Mouse (Mus musculus) MEL (cell line): ENCODE measurements at regions not wholly inside any gene's neighbourhood (a gene's known extent, or its start where the extent isn't known, plus 50 kb on each side); places are given as distances from the start of the nearest gene placed in this dataset.

Experiments
- DNase-seq: peaks from one replicate; pipeline ENCODE4 v3.0.0; 2011; ENCODE audit warnings: low read depth, low spot score
- H3K27ac ChIP-seq: 2 replicates; pipeline ENCODE4 v1.5.1; 2012; ENCODE audit warnings: low read depth, mild to moderate bottlenecking, control low read depth, low read length, moderate library complexity; ENCODE audit not compliant: control insufficient read depth
- H3K27me3 ChIP-seq, 2 experiments: fragments of 150-350 bp in 1 of 2; sonication (generic) in 1 of 2; 2 replicates each; pipeline ENCODE4 v1.6.1; 2012; ENCODE audit warnings: low read length in 2 of 2, mild to moderate bottlenecking in 2 of 2, improper control_type of control experiment in 1 of 2, moderate library complexity in 1 of 2; ENCODE audit not compliant: insufficient read depth in 2 of 2, control insufficient read depth in 1 of 2
- H3K36me3 ChIP-seq, 2 experiments: 2 replicates each; pipeline ENCODE4 v1.6.1; 2012 to 2014; ENCODE audit warnings: low read length in 2 of 2, improper control_type of control experiment in 1 of 2, inconsistent platforms in 1 of 2, mild to moderate bottlenecking in 1 of 2; ENCODE audit not compliant: insufficient read depth in 2 of 2, control insufficient read depth in 1 of 2
- H3K4me1 ChIP-seq, 2 experiments: fragments of 150-350 bp in 1 of 2; sonication (generic) in 1 of 2; 2 replicates each; pipeline ENCODE4 v1.6.1; 2012; ENCODE audit warnings: low read length in 2 of 2, improper control_type of control experiment in 1 of 2, mild to moderate bottlenecking in 1 of 2; ENCODE audit not compliant: insufficient read depth in 2 of 2, control insufficient read depth in 1 of 2
- H3K4me3 ChIP-seq, 2 experiments: fragments of 150-350 bp in 1 of 2; sonication (generic) in 1 of 2; 2 replicates each; pipeline ENCODE4 v1.5.1; 2012; ENCODE audit warnings: low read depth in 2 of 2, low read length in 2 of 2, mild to moderate bottlenecking in 2 of 2, moderate library complexity in 2 of 2, control low read depth in 1 of 2, improper control_type of control experiment in 1 of 2; ENCODE audit not compliant: control insufficient read depth in 1 of 2, insufficient read depth in 1 of 2
- H3K79me2 ChIP-seq: 2 replicates; pipeline ENCODE4 v1.6.1; 2012; ENCODE audit warnings: mild to moderate bottlenecking, low read length, moderate library complexity; ENCODE audit not compliant: control insufficient read depth, poor library complexity, insufficient read depth
- H3K9ac ChIP-seq: 2 replicates; pipeline ENCODE4 v1.6.1; 2012; ENCODE audit warnings: low read depth, mild to moderate bottlenecking, control low read depth, low read length, moderate library complexity; ENCODE audit not compliant: control insufficient read depth, poor library complexity, severe bottlenecking
- H3K9me3 ChIP-seq: fragments of 150-350 bp; sonication (generic); replicated peaks from 2 replicates; pipeline ENCODE4 v1.6.1; 2012; ENCODE audit warnings: mild to moderate bottlenecking, low read length, improper control_type of control experiment, moderate library complexity; ENCODE audit not compliant: insufficient read depth
- BHLHE40 ChIP-seq: IDR thresholded peaks from 2 replicates; pipeline ENCODE4 v1.6.1; 2012; ENCODE audit warnings: low read depth, mild to moderate bottlenecking, inconsistent platforms, low read length, improper control_type of control experiment, borderline replicate concordance
- ETS1 ChIP-seq: IDR thresholded peaks from 2 replicates; pipeline ENCODE4 v1.6.1; 2012; ENCODE audit warnings: low read depth, mild to moderate bottlenecking, inconsistent platforms, low read length, improper control_type of control experiment, moderate library complexity
- JUND ChIP-seq: IDR thresholded peaks from 2 replicates; pipeline ENCODE4 v1.6.1; 2011; ENCODE audit warnings: low read depth, mild to moderate bottlenecking, improper control_type of control experiment, low read length
- KAT2A ChIP-seq: conservative IDR thresholded peaks from 2 replicates; pipeline ENCODE4 v1.6.1; 2012; ENCODE audit warnings: low read depth, low read length, improper control_type of control experiment, inconsistent platforms
- MAFK ChIP-seq: IDR thresholded peaks from 2 replicates; pipeline ENCODE4 v1.6.1; 2011; ENCODE audit warnings: low read depth, mild to moderate bottlenecking, low read length, improper control_type of control experiment, borderline replicate concordance
- MAX ChIP-seq: IDR thresholded peaks from 2 replicates; pipeline ENCODE4 v1.6.1; 2011; ENCODE audit warnings: low read length, improper control_type of control experiment
- MAZ ChIP-seq: IDR thresholded peaks from 2 replicates; pipeline ENCODE4 v1.6.1; 2012; ENCODE audit warnings: low read depth, mild to moderate bottlenecking, inconsistent platforms, low read length, improper control_type of control experiment
- MXI1 ChIP-seq: IDR thresholded peaks from 2 replicates; pipeline ENCODE4 v1.6.1; 2011; ENCODE audit warnings: mild to moderate bottlenecking, low read depth, low read length, improper control_type of control experiment
- MYC ChIP-seq: IDR thresholded peaks from 2 replicates; pipeline ENCODE4 v1.6.1; 2011; ENCODE audit warnings: low read depth, mild to moderate bottlenecking, low read length, improper control_type of control experiment, moderate library complexity
- NELFE ChIP-seq: IDR thresholded peaks from 2 replicates; pipeline ENCODE4 v1.6.1; 2011; ENCODE audit warnings: low read depth, low read length, improper control_type of control experiment
- NRF1 ChIP-seq: IDR thresholded peaks from 2 replicates; pipeline ENCODE4 v1.6.1; 2014; ENCODE audit warnings: low read depth, mild to moderate bottlenecking, inconsistent platforms, low read length, improper control_type of control experiment, moderate library complexity; ENCODE audit not compliant: poor library complexity, insufficient read depth, severe bottlenecking
- POLR2A ChIP-seq, 2 experiments: IDR thresholded peaks; 2 replicates each; pipeline ENCODE4 v1.6.1; 2011 to 2012; ENCODE audit warnings: low read length in 2 of 2, mild to moderate bottlenecking in 2 of 2, control low read depth in 1 of 2, improper control_type of control experiment in 1 of 2, low read depth in 1 of 2, moderate library complexity in 1 of 2; ENCODE audit not compliant: control insufficient read depth in 1 of 2, insufficient read depth in 1 of 2, poor library complexity in 1 of 2
- POLR2AphosphoS2 ChIP-seq: IDR thresholded peaks from 2 replicates; pipeline ENCODE4 v1.6.1; 2011; ENCODE audit warnings: low read length, improper control_type of control experiment
- RAD21 ChIP-seq: IDR thresholded peaks from 2 replicates; pipeline ENCODE4 v1.6.1; 2011; ENCODE audit warnings: mild to moderate bottlenecking, low read depth, low read length, improper control_type of control experiment
- UBTF ChIP-seq: IDR thresholded peaks from 2 replicates; pipeline ENCODE4 v1.6.1; 2012; ENCODE audit warnings: low read depth, mild to moderate bottlenecking, inconsistent platforms, low read length, improper control_type of control experiment, moderate library complexity, borderline replicate concordance; ENCODE audit not compliant: insufficient read depth
- USF1 ChIP-seq: IDR thresholded peaks from 2 replicates; pipeline ENCODE4 v1.6.1; 2014; ENCODE audit warnings: low read depth, mild to moderate bottlenecking, inconsistent platforms, low read length, improper control_type of control experiment, moderate library complexity
- USF2 ChIP-seq, 2 experiments: IDR thresholded peaks; 2 replicates each; pipeline ENCODE4 v1.6.1; 2011 to 2012; ENCODE audit warnings: improper control_type of control experiment in 2 of 2, low read length in 2 of 2, borderline replicate concordance in 1 of 2, inconsistent platforms in 1 of 2, low read depth in 1 of 2, mild to moderate bottlenecking in 1 of 2; ENCODE audit not compliant: insufficient read depth in 1 of 2
- ZC3H11A ChIP-seq: IDR thresholded peaks from 2 replicates; pipeline ENCODE4 v1.6.1; 2012; ENCODE audit warnings: low read depth, mild to moderate bottlenecking, inconsistent platforms, low read length, improper control_type of control experiment
- ZMIZ1 ChIP-seq: IDR thresholded peaks from 2 replicates; pipeline ENCODE4 v1.6.1; 2012; ENCODE audit warnings: low read depth, mild to moderate bottlenecking, inconsistent platforms, low read length, improper control_type of control experiment, moderate library complexity
- ZNF384 ChIP-seq: IDR thresholded peaks from 2 replicates; pipeline ENCODE4 v1.6.1; 2012; ENCODE audit warnings: low read depth, mild to moderate bottlenecking, inconsistent platforms, low read length, improper control_type of control experiment

- Histone ChIP-seq H3K9ac (no peak overlapping the region), H3K9me3 (no peaks in the 10 kb centered on the region), H3K36me3 (no peaks in the 10 kb centered on the region)
Observed at GRCm38 (mm10) chr8:107785771-107786170, 156.7 kb upstream of the Zfhx3 start.

GRCm38 (mm10) chr8:107792286-107792685, 150.2 kb upstream of the Zfhx3 start:
- H3K4me1 ChIP-seq = no peaks in the 10 kb centered on the region
- H3K79me2 ChIP-seq = no peaks in the 10 kb centered on the region
- no peaks in the 10 kb centered on the region for H3K36me3 ChIP-seq
- DNase-seq = no peak
- H3K4me3 ChIP-seq = no peak overlapping the region
- H3K9me3 ChIP-seq = no peaks in the 10 kb centered on the region
- TF ChIP-seq NELFE (no peak), USF2 (IDR thresholded peaks at IDR 0.05; ENCODE audit: borderline replicate concordance in 1 of 2, insufficient read depth in 1 of 2, low read depth in 1 of 2, low read length in 2 of 2) (no peak), USF1 (no peak), ZC3H11A (no peak), MYC (no peak), RAD21 (no peak), POLR2AphosphoS2 (no peak), NRF1 (no peak), MAFK (no peak)
- H3K27ac ChIP-seq = no peak overlapping the region
- no peak overlapping the region for H3K9ac ChIP-seq
- H3K27me3 ChIP-seq = no peaks in the 10 kb centered on the region

More at GRCm38 (mm10) chr8:107785771-107786170, 156.7 kb upstream of the Zfhx3 start:
- no peaks in the 10 kb centered on the region for H3K27me3 ChIP-seq
- TF ChIP-seq UBTF (no peak), MXI1 (no peak), ZMIZ1 (no peak), MAX (no peak), JUND (no peak), ETS1 (no peak), MAZ (no peak), ZNF384 (no peak), ZC3H11A (no peak), BHLHE40 (no peak), KAT2A (no peak), USF2 (IDR thresholded peaks at IDR 0.05; ENCODE audit: borderline replicate concordance in 1 of 2, insufficient read depth in 1 of 2, low read depth in 1 of 2, low read length in 2 of 2) (no peak), POLR2A (IDR thresholded peaks at IDR 0.05; ENCODE audit: control insufficient read depth in 1 of 2, insufficient read depth in 1 of 2, low read depth in 1 of 2, low read length in 2 of 2, poor library complexity in 1 of 2) (no peak), MAFK (no peak), POLR2AphosphoS2 (no peak)
- H3K79me2 ChIP-seq = no peaks in the 10 kb centered on the region
- H3K4me3 ChIP-seq = no peak overlapping the region
- no peak for DNase-seq
- H3K27ac ChIP-seq = no peak overlapping the region
- H3K4me1 ChIP-seq = no peaks in the 10 kb centered on the region
